Mouse (Mus musculus) forebrain, embryonic 11.5 days (tissue): ENCODE measurements around the gene Zfp667. TPM values are rescaled to one million over a fixed set of nuclear protein-coding genes. Genes with fewer than 3 reads are reported as not detected.
"Not testable (repeated sequence)": the region's sequence is repeated elsewhere in the genome, so short reads cannot be mapped to it uniquely, and the experiment has no call there.

Source experiments
- ATAC-seq: fragments of 200-750 bp; cut with Nextera tagmentation; replicated peaks from 2 replicates; pipeline ENCODE4 v1.8.0; 2017; ENCODE audit warnings: moderate TSS enrichment; ENCODE audit not compliant: low FRiP score
- DNase-seq: peaks from one replicate; pipeline ENCODE4 v3.0.0-alpha.2; 2017; ENCODE audit warnings: low spot score
- H3K27ac ChIP-seq: fragments of 300-500 bp; sonication (generic); 2 replicates; pipeline ENCODE4 v1.5.1; 2014; ENCODE audit warnings: low read depth, low read length
- H3K27me3 ChIP-seq: fragments of 300-500 bp; sonication (generic); 2 replicates; pipeline ENCODE4 v1.6.1; 2014; ENCODE audit warnings: mild to moderate bottlenecking, low read length, mixed read lengths; ENCODE audit not compliant: control insufficient read depth, insufficient read depth
- H3K36me3 ChIP-seq: fragments of 300-500 bp; sonication (generic); 2 replicates; pipeline ENCODE4 v1.6.1; 2014; ENCODE audit warnings: mild to moderate bottlenecking, low read length, moderate library complexity, mixed read lengths; ENCODE audit not compliant: control insufficient read depth, insufficient read depth
- H3K4me1 ChIP-seq: fragments of 300-500 bp; sonication (generic); replicated peaks from 2 replicates; pipeline ENCODE4 v1.6.1; 2014; ENCODE audit warnings: low read length, mixed read lengths; ENCODE audit not compliant: control insufficient read depth, insufficient read depth
- H3K4me2 ChIP-seq: fragments of 300-500 bp; sonication (generic); 2 replicates; pipeline ENCODE4 v1.6.1; 2014; ENCODE audit warnings: low read depth, mild to moderate bottlenecking, low read length, moderate library complexity, mixed read lengths; ENCODE audit not compliant: severe bottlenecking
- H3K4me3 ChIP-seq: fragments of 300-500 bp; sonication (generic); 2 replicates; pipeline ENCODE4 v1.5.1; 2014; ENCODE audit warnings: low read depth, low read length
- H3K9ac ChIP-seq: fragments of 300-500 bp; sonication (generic); 2 replicates; pipeline ENCODE4 v1.6.1; 2014; ENCODE audit warnings: low read length
- H3K9me3 ChIP-seq: fragments of 300-500 bp; sonication (generic); 2 replicates; pipeline ENCODE4 v1.6.1; 2016; ENCODE audit warnings: low read length, mixed read lengths; ENCODE audit not compliant: control insufficient read depth
- whole genome bisulfite sequencing: fragments of 180-500 bp; shearing (Covaris S2); extraction: QIAGEN DNeasy Blood & Tissue Kit; methylation state at CpG from one replicate; pipeline ENCODE4 v1.1.7; 2014; 5-methylcytosine and 5-hydroxymethylcytosine counted together
- polyA plus RNA-seq: library from polyadenylated mRNA; unstranded; fragments of >200 nt; fragmentation: Nextera tagmentation; extraction: Ambion mirVana; gene quantifications from 2 replicates; pipeline ENCODE4 v1.2.1, GENCODE M21; 2014

The Zfp667 gene
- polyA plus RNA-seq, 1 experiment from 2014 or later: 10.7 TPM

DNA sequence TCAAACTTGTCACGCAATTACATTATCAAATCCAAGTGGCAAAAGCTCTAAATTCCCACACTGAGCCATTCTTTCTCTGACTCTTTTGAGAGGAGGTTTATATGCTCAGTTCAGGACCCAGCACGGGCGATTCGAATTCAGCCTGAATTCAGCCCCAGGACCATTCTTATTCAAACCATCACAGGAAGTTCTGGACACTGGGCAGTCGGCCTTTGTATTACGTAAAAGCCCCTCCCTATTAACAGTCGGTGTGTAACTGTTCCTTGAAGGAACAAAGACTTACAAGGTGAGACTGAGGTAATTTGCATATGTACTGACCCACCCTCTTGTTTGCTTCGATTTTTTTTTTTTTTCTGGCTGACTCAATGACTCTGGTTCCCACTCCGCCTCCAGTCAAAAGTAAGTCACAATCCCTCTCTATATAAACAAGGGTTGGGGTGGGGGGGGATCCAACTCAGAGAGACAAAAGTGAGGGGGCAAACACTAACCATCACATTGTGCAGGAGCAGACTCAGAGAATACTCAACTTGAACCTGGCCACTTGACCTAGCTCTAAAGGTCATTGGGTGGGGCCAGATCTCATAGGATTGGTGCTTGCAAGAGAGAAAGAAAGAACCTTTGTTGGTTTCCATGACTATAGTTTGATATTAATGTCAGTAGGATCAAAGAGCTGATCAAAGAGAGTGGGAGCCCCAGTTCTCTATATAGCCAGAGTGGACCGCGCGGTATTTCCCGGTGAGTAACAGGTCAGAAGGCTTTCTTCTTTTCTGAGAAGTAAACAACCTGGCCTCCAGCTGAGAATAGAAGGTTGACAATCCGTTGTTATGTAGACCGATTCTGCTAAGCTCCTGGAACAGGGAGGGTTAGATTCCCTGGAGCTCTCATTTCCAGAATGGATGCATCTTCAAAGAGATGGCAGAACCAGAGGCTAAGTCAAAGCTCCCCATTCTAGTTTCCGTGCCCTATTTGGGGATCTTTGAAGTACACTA is 27.9 kb upstream of the Zfp667 start:
- no peak overlapping the region for H3K9ac ChIP-seq
- ATAC-seq (no peak), DNase-seq (no peak)
- H3K27ac ChIP-seq: no peak overlapping the region
- H3K4me2 ChIP-seq: no peak overlapping the region
- WGBS: 40% methylated on average over 16 of the region's 16 CpGs
- no peaks in the 10 kb centered on the region for H3K36me3 ChIP-seq
- no peak overlapping the region for H3K4me3 ChIP-seq
- H3K27me3 ChIP-seq: no peaks in the 10 kb centered on the region
- no peaks in the 10 kb centered on the region for H3K4me1 ChIP-seq
- no peaks in the 10 kb centered on the region for H3K9me3 ChIP-seq

DNA sequence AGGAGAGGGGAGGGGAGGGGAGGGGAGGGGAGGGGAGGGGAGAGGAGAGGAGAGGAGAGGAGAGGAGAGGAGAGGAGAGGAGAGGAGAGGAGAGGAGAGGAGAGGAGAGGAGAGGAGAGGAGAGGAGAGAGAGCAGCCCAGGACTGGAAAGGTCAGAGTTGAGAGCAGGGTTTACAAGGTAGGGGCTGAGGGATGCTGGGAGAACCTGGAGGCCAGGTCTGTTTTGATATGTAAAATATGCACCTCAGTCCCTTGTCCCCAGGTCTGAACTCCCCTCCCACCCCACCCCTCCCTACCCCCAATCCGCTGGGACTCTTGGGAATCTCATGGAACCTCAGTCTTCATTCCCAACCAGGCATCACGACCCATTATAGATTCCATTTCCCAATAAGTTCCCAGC is 26.4 kb upstream of the Zfp667 start:
- DNase-seq, H3K9ac ChIP-seq, H3K36me3 ChIP-seq, H3K4me2 ChIP-seq, H3K4me1 ChIP-seq, H3K9me3 ChIP-seq, H3K27ac ChIP-seq, ATAC-seq, H3K4me3 ChIP-seq, H3K27me3 ChIP-seq: not testable (repeated sequence)
- WGBS: 41% methylated on average over 2 of the region's 2 CpGs

DNA sequence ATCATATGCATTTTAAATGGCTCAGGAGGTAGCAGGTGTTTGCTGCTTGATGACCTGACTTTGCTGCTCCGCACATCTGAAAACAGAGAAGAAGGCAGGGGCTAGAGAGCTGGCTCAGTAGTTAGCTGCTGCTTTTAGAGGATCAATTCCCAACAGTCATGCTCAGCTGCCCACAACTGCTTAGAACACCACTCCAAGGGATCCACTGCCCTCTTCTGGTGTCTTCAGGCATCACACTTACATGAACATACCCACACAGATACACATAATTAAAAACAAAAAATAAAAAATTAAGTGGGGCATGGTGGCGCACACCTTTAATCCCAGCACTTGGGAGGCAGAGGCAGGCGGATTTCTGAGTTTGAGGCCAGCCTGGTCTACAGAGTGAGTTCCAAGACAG is 24.3 kb upstream of the Zfp667 start:
- 84% methylated on average over 3 of the region's 3 CpGs for WGBS

DNA sequence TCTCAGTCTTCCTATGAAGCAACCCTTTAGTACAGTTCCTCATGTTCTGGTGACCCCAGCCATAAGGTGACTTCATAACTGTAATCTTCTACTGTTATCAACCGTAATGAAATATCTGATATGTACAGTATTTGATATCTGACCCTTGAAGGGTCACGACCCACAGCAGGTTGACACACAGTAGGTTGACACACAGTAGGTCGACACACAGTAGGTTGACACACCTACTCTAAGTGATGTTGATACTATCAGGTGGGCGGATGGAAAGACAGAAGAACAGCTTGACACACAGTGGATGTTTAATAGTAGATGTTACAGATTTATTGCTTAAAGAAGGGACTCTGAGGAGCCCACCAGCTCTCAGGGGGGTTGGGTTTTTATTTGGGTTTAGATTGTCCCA is 23.4 kb upstream of the Zfp667 start:
- 79% methylated on average over 4 of the region's 4 CpGs for whole genome bisulfite sequencing
- no peak for DNase-seq
- no peak overlapping the region for H3K4me3 ChIP-seq
- no peaks in the 10 kb centered on the region for H3K36me3 ChIP-seq
- no peak overlapping the region for H3K4me2 ChIP-seq
- H3K27ac ChIP-seq: no peak overlapping the region
- no peak for ATAC-seq
- no peaks in the 10 kb centered on the region for H3K4me1 ChIP-seq
- H3K27me3 ChIP-seq: no peaks in the 10 kb centered on the region
- no peak overlapping the region for H3K9ac ChIP-seq
- no peaks in the 10 kb centered on the region; the same call in 1 of the 2 replicates for H3K9me3 ChIP-seq

More for the DNA sequence above, 24.3 kb upstream of the Zfp667 start:
- DNase-seq: no peak
- H3K27ac ChIP-seq: no peak overlapping the region
- no peaks in the 10 kb centered on the region for H3K4me1 ChIP-seq
- H3K9me3 ChIP-seq: no peaks in the 10 kb centered on the region; the same call in 1 of the 2 replicates
- no peak overlapping the region for H3K4me2 ChIP-seq
- no peak for ATAC-seq
- H3K36me3 ChIP-seq: no peaks in the 10 kb centered on the region
- no peak overlapping the region for H3K4me3 ChIP-seq
- H3K9ac ChIP-seq: no peak overlapping the region
- no peaks in the 10 kb centered on the region for H3K27me3 ChIP-seq

DNA sequence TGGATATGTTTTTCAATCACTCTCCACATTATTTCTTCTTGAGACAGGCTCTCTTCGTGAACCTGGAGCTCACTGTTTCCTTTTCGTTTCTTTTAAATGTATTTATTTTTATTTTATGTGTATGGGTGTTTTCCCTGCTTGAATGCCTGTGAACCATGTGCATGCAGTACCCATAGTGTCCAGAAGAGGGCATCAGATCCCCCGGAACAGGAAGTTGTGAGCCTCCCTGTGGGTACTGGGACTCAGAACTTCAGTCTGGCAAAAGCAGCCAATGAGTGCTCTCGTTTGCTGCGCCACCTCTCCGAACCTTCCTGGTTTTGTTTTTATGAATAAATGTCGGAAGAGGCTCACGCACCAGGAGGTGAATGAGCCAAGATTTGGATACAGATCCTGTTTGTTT is 20.7 kb upstream of the Zfp667 start:
- Histone ChIP-seq H3K27ac (no peak overlapping the region), H3K9ac (no peak overlapping the region), H3K9me3 (no peaks in the 10 kb centered on the region; the same call in 1 of the 2 replicates), H3K4me2 (no peak overlapping the region), H3K4me1 (no peaks in the 10 kb centered on the region), H3K27me3 (no peaks in the 10 kb centered on the region), H3K4me3 (no peak overlapping the region), H3K36me3 (no peaks in the 10 kb centered on the region)
- WGBS: 62% methylated on average over 8 of the region's 8 CpGs
- peak; percentile 57 for DNase-seq
- ATAC-seq: no peak

DNA sequence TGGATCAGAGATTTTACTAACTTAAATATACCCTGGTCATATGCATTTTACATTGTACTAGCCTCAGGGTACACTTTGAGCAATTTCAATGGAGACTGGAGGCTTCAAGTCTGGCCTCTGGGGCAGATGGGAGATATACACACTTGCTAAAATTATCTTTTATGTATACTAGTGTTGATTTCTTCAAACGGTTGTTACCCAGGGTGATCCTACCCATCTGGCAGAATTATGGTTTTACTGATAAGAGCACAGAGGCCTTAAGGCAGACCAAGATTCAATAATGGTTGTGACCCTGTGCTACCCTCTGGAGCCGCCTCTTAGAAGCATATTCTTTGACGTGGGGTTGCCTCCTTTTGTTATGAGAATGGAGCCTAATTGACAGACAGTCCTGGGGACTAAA is 8.5 kb upstream of the Zfp667 start:
- WGBS: 67% methylated on average over 3 of the region's 3 CpGs
- no peak overlapping the region for H3K27ac ChIP-seq

DNA sequence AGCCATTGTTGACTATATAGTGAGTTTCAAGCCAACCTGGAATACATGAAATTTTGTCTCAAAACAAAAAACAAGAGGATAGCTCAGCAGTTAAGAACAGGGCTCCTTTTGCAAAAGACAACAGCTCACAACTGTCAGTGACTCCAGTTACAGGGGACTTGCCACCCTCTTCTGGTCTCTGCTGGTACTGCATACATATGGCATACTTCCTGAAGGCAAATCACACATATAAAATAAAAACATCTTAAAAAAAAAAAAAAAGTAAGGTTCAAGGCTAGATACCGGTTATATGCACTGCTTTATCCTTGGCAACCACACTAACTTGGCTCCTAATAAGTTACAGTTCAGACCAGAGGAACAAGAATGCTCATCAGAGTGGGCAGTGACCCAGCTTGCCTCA is 3.6 kb upstream of the Zfp667 start:
- Histone ChIP-seq H3K27me3 (no peaks in the 10 kb centered on the region), H3K36me3 (no peaks in the 10 kb centered on the region), H3K9ac (no peak overlapping the region), H3K4me2 (peak overlapping the region; percentile 64; the same call in 1 of the 2 replicates), H3K4me1 (peaks cover 4% of the 10 kb centered on the region; the same call in 1 of the 2 replicates), H3K9me3 (no peaks in the 10 kb centered on the region), H3K4me3 (peak overlapping the region; percentile 44; the same call in 1 of the 2 replicates), H3K27ac (no peak overlapping the region)
- 0% methylated on average over 1 of the region's 1 CpGs for WGBS
- peak; percentile 83 for DNase-seq
- no peak for ATAC-seq

More for the DNA sequence above, 8.5 kb upstream of the Zfp667 start:
- DNase-seq (no peak), ATAC-seq (no peak)
- Histone ChIP-seq H3K4me2 (no peak overlapping the region), H3K9me3 (no peaks in the 10 kb centered on the region), H3K4me3 (no peak overlapping the region), H3K36me3 (no peaks in the 10 kb centered on the region), H3K9ac (no peak overlapping the region), H3K4me1 (no peaks in the 10 kb centered on the region), H3K27me3 (no peaks in the 10 kb centered on the region)

DNA sequence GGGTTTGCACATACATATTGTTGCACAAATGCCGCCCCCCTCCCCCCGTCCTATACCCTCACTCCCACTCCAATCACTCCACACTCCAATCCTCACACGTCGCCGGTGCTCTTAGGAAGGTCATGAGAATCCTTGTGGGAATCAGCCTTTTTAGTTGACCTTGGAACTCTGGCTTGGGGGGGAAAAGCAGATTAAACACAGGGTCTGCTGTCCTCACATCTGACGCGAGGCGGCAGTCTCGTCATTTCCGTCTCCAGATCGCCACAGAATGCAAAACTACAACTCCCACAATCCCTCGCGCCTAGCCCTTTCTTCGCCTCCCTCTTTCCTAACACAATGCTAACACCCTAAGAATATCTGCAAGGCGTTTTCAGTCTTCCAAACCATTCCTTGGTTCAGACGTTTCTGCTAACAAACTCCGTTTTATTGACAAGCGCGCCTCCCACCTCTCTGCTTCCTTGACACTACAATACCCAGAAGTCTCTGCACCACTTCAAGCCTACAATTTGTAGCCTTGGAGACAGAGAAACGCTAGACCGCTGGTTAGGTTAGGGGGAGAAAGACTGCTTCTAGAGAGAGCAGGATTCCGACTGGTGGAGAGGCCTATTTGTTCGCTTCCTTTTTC is 2.8 kb upstream of the Zfp667 start:
- H3K9me3 ChIP-seq: no peaks in the 10 kb centered on the region
- under 1% methylated on average over 23 of the region's 23 CpGs for WGBS

More for the DNA sequence above, 2.8 kb upstream of the Zfp667 start:
- peak; percentile 87 for DNase-seq
- peak overlapping the region; percentile 44 for H3K4me3 ChIP-seq
- peak overlapping the region; percentile 70 for H3K9ac ChIP-seq
- peak overlapping the region; percentile 64 for H3K4me2 ChIP-seq
- peak overlapping the region; percentile 67 for H3K27ac ChIP-seq
- peak; percentile 66 for ATAC-seq
- H3K27me3 ChIP-seq: no peaks in the 10 kb centered on the region
- H3K4me1 ChIP-seq: peaks cover 4% of the 10 kb centered on the region; the same call in 1 of the 2 replicates
- no peaks in the 10 kb centered on the region for H3K36me3 ChIP-seq
